Mouse (Mus musculus): ENCODE data around the gene Rpl14.

GRCm38 (mm10) chr9:120611055-120611454 lies 39.8 kb downstream of the Rpl14 start:
- TF ChIP-seq HCFC1 (IDR thresholded peaks at IDR 0.05; ENCODE audit: borderline replicate concordance, insufficient read depth, low read length) = no peak
- no peak for TF ChIP-seq ZC3H11A (IDR thresholded peaks at IDR 0.05; ENCODE audit: borderline replicate concordance, low read depth, low read length)
- TF ChIP-seq MAFK (IDR thresholded peaks at IDR 0.05; ENCODE audit: insufficient read depth, low read depth, low read length) = no peak
- no peak for TF ChIP-seq CHD2 (IDR thresholded peaks at IDR 0.05; ENCODE audit: low read depth, low read length)
- no peak for TF ChIP-seq ZNF384 (IDR thresholded peaks at IDR 0.05; ENCODE audit: low read depth, low read length)

All from ES-E14 (cell line).